Mouse (Mus musculus): ENCODE results near the gene Phxr2. TPM values are rescaled to one million over a fixed set of nuclear protein-coding genes. Genes with fewer than 3 reads are reported as not detected.
A peak's percentile ranks its signal among the peaks of the same experiment; 100 is the strongest.

The Phxr2 gene
- total and polyA plus RNA-seq, 3 experiments = not detected

DNA sequence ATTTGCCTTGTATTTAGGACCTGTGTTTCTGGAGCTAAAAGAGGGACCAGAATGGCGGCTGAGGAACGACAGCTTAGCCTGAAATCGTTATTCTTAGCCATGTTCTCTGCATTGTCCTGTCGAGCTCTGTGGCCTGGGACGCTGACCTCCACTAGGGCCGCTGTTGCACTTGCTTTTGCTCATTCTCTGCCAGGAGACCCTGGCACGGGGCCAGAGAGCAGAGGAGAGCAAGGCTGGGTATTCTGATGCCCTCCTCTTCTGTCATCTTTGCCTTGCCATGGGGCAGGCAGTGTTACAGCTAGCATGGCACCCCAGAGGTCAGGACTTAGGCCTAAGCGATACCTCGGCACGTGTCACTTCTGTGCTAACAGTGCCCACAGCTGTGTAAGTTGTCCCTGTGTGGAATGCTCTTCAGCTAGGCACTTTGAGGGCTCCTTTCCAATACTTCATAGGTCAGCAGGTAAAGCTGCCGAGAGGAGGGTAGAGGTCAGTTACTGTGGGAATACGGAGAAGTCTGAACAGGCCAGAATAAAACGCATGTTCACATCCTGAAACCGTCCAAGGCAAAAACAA, 42.6 kb downstream of the Phxr2 start:
- H3K4me1 ChIP-seq (ENCODE audit: insufficient read depth, low read depth, low read length) = peaks cover 22% of the 10 kb centered on the region
- H3K4me3 ChIP-seq (ENCODE audit: low read depth, low read length) = no peak overlapping the region
- H3K27me3 ChIP-seq (ENCODE audit: insufficient read depth, low read length) = peaks cover 36% of the 10 kb centered on the region
- no peaks in the 10 kb centered on the region for H3K9me3 ChIP-seq (replicated peaks)
- no peak for ATAC-seq (ENCODE audit: extremely low read depth, insufficient number of reproducible peaks, low FRiP score, poor library complexity, severe bottlenecking)
- no peaks in the 10 kb centered on the region for H3K36me3 ChIP-seq (replicated peaks)
- DNase-seq (ENCODE audit: low spot score) = no peak
- TF ChIP-seq GATA1 (IDR thresholded peaks at IDR 0.05; ENCODE audit: borderline replicate concordance, low read length) (no peak), CTCF (IDR thresholded peaks at IDR 0.05; ENCODE audit: low read depth, low read length) (no peak), POLR2AphosphoS5 (IDR thresholded peaks at IDR 0.05; ENCODE audit: insufficient replicate concordance, low read depth, low read length) (no peak), TAL1 (conservative IDR thresholded peaks at IDR 0.05; ENCODE audit: low read depth, low read length) (no peak), GATA2 (IDR thresholded peaks at IDR 0.05; ENCODE audit: borderline replicate concordance, low read depth, low read length) (no peak)

DNA sequence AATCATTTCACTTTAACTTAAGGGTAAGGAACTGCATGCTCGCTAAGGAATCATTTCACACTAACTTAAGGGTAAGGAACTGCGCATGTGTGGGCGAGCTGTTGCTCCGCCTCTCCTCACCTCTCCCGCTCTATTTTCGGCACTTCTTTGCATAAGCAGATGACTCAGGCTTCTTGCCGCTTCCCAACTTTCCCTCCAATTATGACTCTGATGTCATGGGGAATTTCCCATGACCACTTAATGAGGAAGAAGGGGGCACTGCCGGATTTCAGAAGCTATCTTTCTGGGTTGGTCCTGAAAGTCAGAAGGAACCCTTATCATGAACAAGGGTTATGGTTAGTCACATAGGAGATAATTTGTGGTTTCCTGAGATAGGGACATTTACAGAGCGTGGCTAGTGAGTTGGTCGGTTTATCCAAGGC, 44.5 kb downstream of the Phxr2 start:
- DNase-seq (ENCODE audit: low spot score) (no peak), ATAC-seq (ENCODE audit: extremely low read depth, insufficient number of reproducible peaks, low FRiP score, poor library complexity, severe bottlenecking) (peak; percentile 87)
- Histone ChIP-seq H3K4me1 (ENCODE audit: insufficient read depth, low read depth, low read length) (peaks cover 22% of the 10 kb centered on the region), H3K9me3 (replicated peaks) (no peaks in the 10 kb centered on the region), H3K27me3 (ENCODE audit: insufficient read depth, low read length) (peaks cover 46% of the 10 kb centered on the region), H3K4me3 (ENCODE audit: low read depth, low read length) (no peak overlapping the region), H3K36me3 (replicated peaks) (no peaks in the 10 kb centered on the region)
- TF ChIP-seq POLR2AphosphoS5 (IDR thresholded peaks at IDR 0.05; ENCODE audit: insufficient replicate concordance, low read depth, low read length) (no peak), GATA2 (IDR thresholded peaks at IDR 0.05; ENCODE audit: borderline replicate concordance, low read depth, low read length) (no peak), CTCF (IDR thresholded peaks at IDR 0.05; ENCODE audit: low read depth, low read length) (no peak), GATA1 (IDR thresholded peaks at IDR 0.05; ENCODE audit: borderline replicate concordance, low read length) (no peak), TAL1 (conservative IDR thresholded peaks at IDR 0.05; ENCODE audit: low read depth, low read length) (no peak)

DNA sequence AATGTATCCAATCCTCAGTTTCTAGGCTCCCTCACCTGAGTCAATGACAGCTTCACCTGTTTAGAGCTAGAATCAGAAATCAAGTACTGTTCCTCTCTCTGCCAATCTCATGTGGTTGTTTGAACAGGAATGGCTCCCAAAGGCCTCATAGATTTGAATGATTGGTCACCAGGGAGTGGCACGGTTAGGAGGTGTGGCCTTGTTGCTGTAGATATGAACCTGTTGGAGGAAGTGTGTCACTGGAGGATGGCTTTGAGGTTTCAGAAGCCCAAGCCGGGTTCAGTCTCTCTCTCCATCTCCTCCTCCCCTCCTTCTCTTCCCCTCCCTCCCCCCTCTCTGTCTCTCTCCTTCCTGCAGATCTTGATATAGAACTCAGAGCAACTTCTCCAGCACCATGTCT, 47.5 kb downstream of the Phxr2 start:
- no peak for TF ChIP-seq TAL1 (conservative IDR thresholded peaks at IDR 0.05; ENCODE audit: low read depth, low read length)
- no peak for TF ChIP-seq POLR2AphosphoS5 (IDR thresholded peaks at IDR 0.05; ENCODE audit: insufficient replicate concordance, low read depth, low read length)
- no peak for TF ChIP-seq CTCF (IDR thresholded peaks at IDR 0.05; ENCODE audit: low read depth, low read length)
- no peak for TF ChIP-seq GATA1 (IDR thresholded peaks at IDR 0.05; ENCODE audit: borderline replicate concordance, low read length)
- TF ChIP-seq GATA2 (IDR thresholded peaks at IDR 0.05; ENCODE audit: borderline replicate concordance, low read depth, low read length) = no peak
- no peak overlapping the region for H3K4me3 ChIP-seq (ENCODE audit: low read depth, low read length)
- H3K36me3 ChIP-seq (replicated peaks) = no peaks in the 10 kb centered on the region
- peaks cover 19% of the 10 kb centered on the region for H3K4me1 ChIP-seq (ENCODE audit: insufficient read depth, low read depth, low read length)
- DNase-seq (ENCODE audit: low spot score) (no peak), ATAC-seq (ENCODE audit: extremely low read depth, insufficient number of reproducible peaks, low FRiP score, poor library complexity, severe bottlenecking) (no peak)
- H3K27me3 ChIP-seq (ENCODE audit: insufficient read depth, low read length) = peaks cover 26% of the 10 kb centered on the region
- no peaks in the 10 kb centered on the region for H3K9me3 ChIP-seq (replicated peaks)

DNA sequence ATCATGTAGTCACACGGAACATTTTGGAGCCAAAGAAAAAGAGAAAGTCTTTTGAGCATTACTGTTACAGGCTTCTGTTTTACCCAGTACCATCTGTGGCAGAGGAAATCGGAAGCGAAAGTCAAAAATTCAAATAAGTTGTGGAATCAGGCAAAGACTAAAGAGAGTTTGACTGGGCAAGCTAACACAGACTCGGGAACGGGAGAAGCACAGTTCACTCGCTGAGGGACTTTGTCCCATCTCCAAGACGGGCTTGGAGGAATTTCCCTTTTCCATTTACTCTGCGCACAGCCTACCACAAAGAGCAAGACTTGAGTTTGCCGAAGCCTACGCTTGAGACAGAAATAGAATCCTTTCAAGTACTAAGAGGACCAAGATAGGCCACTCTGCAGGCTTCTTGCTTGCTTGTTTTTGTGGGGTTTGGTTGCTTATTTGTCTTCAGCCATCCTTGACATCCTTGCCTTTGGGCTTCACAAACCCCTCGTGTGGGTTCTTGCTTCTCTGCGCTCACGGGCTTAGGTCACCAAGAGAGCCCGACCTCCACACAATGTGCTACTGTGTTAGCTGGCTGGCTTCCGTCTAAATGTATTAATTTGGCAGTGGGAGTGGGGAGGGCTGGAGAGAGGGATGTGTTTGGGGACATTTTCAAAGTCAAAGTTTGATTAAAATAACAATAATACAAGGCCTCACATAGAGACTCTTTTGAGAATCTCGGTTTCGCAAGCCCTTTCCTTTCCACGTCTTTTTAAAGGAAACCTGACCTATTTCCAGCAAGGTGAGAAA, 49.8 kb downstream of the Phxr2 start:
- no peaks in the 10 kb centered on the region for H3K36me3 ChIP-seq (replicated peaks)
- TF ChIP-seq GATA2 (IDR thresholded peaks at IDR 0.05; ENCODE audit: borderline replicate concordance, low read depth, low read length) (no peak), POLR2AphosphoS5 (IDR thresholded peaks at IDR 0.05; ENCODE audit: insufficient replicate concordance, low read depth, low read length) (no peak), TAL1 (conservative IDR thresholded peaks at IDR 0.05; ENCODE audit: low read depth, low read length) (no peak), GATA1 (IDR thresholded peaks at IDR 0.05; ENCODE audit: borderline replicate concordance, low read length) (no peak), CTCF (IDR thresholded peaks at IDR 0.05; ENCODE audit: low read depth, low read length) (no peak)
- DNase-seq (ENCODE audit: low spot score) = no peak
- no peak for ATAC-seq (ENCODE audit: extremely low read depth, insufficient number of reproducible peaks, low FRiP score, poor library complexity, severe bottlenecking)
- H3K9me3 ChIP-seq (replicated peaks) = no peaks in the 10 kb centered on the region
- H3K4me1 ChIP-seq (ENCODE audit: insufficient read depth, low read depth, low read length) = peaks cover 3% of the 10 kb centered on the region
- H3K4me3 ChIP-seq (ENCODE audit: low read depth, low read length) = no peak overlapping the region
- H3K27me3 ChIP-seq (ENCODE audit: insufficient read depth, low read length) = peaks cover 18% of the 10 kb centered on the region

Other genes with a start within 250 kb of the Phxr2 start
- gene Atp2b1, start 211.9 kb downstream of the Phxr2 start, total RNA-seq (2014; fragmentation: Nextera tagmentation) = 118 and 160 TPM in 2 replicates
- gene Atp2b1, start 211.9 kb downstream of the Phxr2 start, total RNA-seq (2017) = 55.4 and 65.1 TPM in 2 replicates
- 18.1 and 18.5 TPM in 2 replicates for gene Atp2b1, start 211.9 kb downstream of the Phxr2 start, polyA plus RNA-seq (2012)
- 53.0 and 54.0 TPM in 2 replicates for gene Poc1b, start 19.3 kb downstream of the Phxr2 start, total RNA-seq (2014; fragmentation: Nextera tagmentation)
- 3.0 and 5.6 TPM in 2 replicates for gene Poc1b, start 19.3 kb downstream of the Phxr2 start, total RNA-seq (2017)
- gene Poc1b, start 19.3 kb downstream of the Phxr2 start, polyA plus RNA-seq (2012) = 17.4 and 20.7 TPM in 2 replicates
- gene Galnt4, start 18.2 kb downstream of the Phxr2 start, total RNA-seq (2014; fragmentation: Nextera tagmentation) = 4.2 and 4.6 TPM in 2 replicates
- 4.5 and 4.8 TPM in 2 replicates for gene Galnt4, start 18.2 kb downstream of the Phxr2 start, total RNA-seq (2017)
- 0.76 and 1.1 TPM in 2 replicates for gene Galnt4, start 18.2 kb downstream of the Phxr2 start, polyA plus RNA-seq (2012)
- not detected in 2 replicates for gene Dusp6, start 136.9 kb upstream of the Phxr2 start, total RNA-seq (2014; fragmentation: Nextera tagmentation)
- gene Dusp6, start 136.9 kb upstream of the Phxr2 start, total RNA-seq (2017) = 0.27 TPM in 1 of 2 replicates, not detected in the other
- not detected in 2 replicates for gene Dusp6, start 136.9 kb upstream of the Phxr2 start, polyA plus RNA-seq (2012)